Mouse (Mus musculus): Measurements from ENCODE around the gene Cfap43. TPM values are rescaled to one million over a fixed set of nuclear protein-coding genes. Genes with fewer than 3 reads are reported as not detected.
"Not testable (repeated sequence)": the region's sequence is repeated elsewhere in the genome, so short reads cannot be mapped to it uniquely, and the experiment has no call there.

Cfap43 gene
- polyA plus RNA-seq, 1 experiment from 2014 or later = not detected

DNA sequence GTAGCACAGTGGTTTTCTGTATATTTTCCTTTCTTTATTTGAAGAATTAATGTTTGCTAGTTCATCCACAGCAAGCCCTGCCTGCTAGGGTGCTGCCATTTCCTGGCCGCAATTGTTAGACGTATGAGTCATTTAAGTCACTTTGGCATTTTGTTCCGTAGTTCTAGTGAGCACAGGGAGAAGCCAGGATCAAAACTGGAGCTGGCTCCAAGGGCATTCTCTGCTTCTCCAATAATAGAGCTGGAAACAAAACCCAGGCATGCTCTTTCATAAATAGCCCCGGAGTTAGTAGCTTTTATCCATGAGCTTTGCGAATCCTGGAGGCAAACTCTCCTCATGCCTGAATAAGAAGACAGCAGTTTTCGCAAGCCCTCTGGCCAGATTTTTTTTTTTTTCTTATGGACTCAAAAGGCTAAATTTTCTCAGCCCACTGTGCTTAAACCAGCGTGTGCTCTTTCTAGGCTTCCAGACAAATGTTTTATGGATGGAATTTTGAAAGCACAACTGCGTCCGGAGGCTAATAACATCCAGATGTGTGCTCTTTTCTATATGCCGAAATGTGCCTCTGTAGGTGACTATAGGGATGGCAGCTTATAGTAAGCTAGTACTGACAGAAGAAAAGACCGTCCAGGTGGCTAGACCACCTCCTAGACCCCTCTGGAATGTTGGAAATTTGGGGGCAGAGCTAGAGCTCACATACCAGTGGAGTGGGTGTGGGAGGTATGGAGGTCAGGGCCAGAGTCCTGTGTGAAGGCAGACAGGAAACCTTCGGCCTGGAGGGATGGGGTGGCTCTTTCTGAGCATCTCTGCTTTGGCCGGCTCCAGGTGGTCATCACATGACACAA is 64.9 kb downstream of the Cfap43 start:
- H3K27ac ChIP-seq (ENCODE audit: low read length) = no peak overlapping the region
- H3K9ac ChIP-seq (ENCODE audit: low read depth, low read length) = peak overlapping the region; percentile 65; the same call in 1 of the 2 replicates
- 32% methylated on average over 13 of the region's 13 CpGs for WGBS (ENCODE audit: insufficient replicate concordance)

DNA sequence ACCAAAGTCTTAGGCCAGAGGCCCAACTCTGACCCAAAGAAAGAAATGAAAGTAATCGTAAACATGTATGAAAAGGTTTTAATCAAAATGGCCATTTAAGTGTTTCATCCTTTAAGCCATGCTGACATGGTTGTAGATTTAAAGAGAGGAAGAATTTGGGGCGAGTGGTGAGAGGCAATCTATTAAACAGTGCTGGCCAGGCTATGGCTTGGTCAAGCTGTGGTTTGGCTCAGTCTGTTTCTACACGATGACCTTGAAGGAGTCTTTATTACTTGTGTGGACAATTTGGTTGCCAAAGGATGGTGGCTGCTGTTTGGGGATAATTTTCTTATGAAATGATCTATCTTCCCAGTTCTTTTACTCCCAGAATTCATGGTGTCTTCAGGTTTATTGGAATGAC is 66.0 kb downstream of the Cfap43 start:
- ATAC-seq (ENCODE audit: low read depth) = no peak
- H3K9ac ChIP-seq (ENCODE audit: low read depth, low read length) = no peak overlapping the region
- WGBS (ENCODE audit: insufficient replicate concordance) = 66% methylated on average over 3 of the region's 3 CpGs
- no peaks in the 10 kb centered on the region for H3K9me3 ChIP-seq (replicated peaks; ENCODE audit: control insufficient read depth, low read length)
- peaks cover 6% of the 10 kb centered on the region; the same call in 1 of the 2 replicates for H3K27me3 ChIP-seq (ENCODE audit: control insufficient read depth, insufficient read depth, low read depth, low read length)
- no peak overlapping the region for H3K4me2 ChIP-seq (ENCODE audit: low read depth, low read length)
- no peak overlapping the region for H3K27ac ChIP-seq (ENCODE audit: low read length)
- H3K36me3 ChIP-seq (ENCODE audit: control insufficient read depth, insufficient read depth) = no peaks in the 10 kb centered on the region
- H3K4me3 ChIP-seq (ENCODE audit: low read depth, low read length) = no peak overlapping the region
- H3K4me1 ChIP-seq (ENCODE audit: control insufficient read depth, low read depth, low read length) = peaks cover 12% of the 10 kb centered on the region

More for the DNA sequence above, 64.9 kb downstream of the Cfap43 start:
- peak overlapping the region; percentile 94 for H3K4me2 ChIP-seq (ENCODE audit: low read depth, low read length)
- peak overlapping the region; percentile 69 for H3K4me3 ChIP-seq (ENCODE audit: low read depth, low read length)
- H3K27me3 ChIP-seq (ENCODE audit: control insufficient read depth, insufficient read depth, low read depth, low read length) = peaks cover 6% of the 10 kb centered on the region; the same call in 1 of the 2 replicates
- H3K4me1 ChIP-seq (ENCODE audit: control insufficient read depth, low read depth, low read length) = peaks cover 12% of the 10 kb centered on the region
- H3K36me3 ChIP-seq (ENCODE audit: control insufficient read depth, insufficient read depth) = peaks cover under 1% of the 10 kb centered on the region; the same call in 1 of the 2 replicates
- H3K9me3 ChIP-seq (replicated peaks; ENCODE audit: control insufficient read depth, low read length) = no peaks in the 10 kb centered on the region
- peak; percentile 39 for ATAC-seq (ENCODE audit: low read depth)

DNA sequence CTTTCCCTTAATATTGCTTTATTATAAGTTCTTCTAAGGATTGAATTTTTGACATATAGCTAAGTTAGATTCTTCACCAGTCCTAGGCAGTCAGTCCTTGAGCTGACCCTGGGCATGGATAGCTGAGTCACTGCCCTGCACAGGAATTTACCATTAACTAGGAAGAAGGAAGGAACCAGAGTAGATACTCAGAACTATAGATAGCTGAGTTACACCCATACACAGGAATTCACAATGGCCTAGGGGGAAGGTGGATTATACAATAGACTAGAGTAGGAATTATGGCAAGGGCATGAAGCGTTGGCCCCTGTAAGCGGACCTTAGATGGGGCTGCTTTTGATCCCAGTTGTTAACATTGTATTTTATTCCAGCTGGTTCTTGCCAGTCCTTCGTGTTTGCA is 67.0 kb downstream of the Cfap43 start:
- not testable (repeated sequence) for H3K4me2 ChIP-seq (ENCODE audit: low read depth, low read length); H3K4me3 ChIP-seq (ENCODE audit: low read depth, low read length); H3K36me3 ChIP-seq (ENCODE audit: control insufficient read depth, insufficient read depth); H3K9ac ChIP-seq (ENCODE audit: low read depth, low read length); ATAC-seq (ENCODE audit: low read depth); H3K27ac ChIP-seq (ENCODE audit: low read length); H3K27me3 ChIP-seq (ENCODE audit: control insufficient read depth, insufficient read depth, low read depth, low read length); H3K9me3 ChIP-seq (replicated peaks; ENCODE audit: control insufficient read depth, low read length)
- H3K4me1 ChIP-seq (ENCODE audit: control insufficient read depth, low read depth, low read length) = peaks cover 12% of the 10 kb centered on the region
- 61% methylated on average over 3 of the region's 3 CpGs for WGBS (ENCODE audit: insufficient replicate concordance)

DNA sequence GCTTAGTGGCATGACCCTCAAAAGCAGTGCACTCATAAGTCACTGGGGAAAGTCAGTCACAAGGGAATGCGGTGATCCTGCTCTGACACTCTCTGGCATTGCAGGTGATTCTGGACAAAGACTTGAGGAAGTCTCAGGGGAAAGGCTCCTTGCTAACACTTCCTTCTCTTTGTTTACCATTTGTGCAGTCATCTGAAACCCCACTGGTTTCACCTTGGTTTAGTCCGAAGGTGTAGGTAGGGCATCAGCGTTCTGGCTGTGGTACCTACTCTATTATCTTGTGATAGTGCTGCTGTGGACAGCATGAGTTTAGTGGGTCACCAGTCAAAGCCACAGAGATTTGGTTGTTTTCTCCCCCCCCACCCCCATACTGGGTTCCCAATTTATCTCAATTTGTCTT is 69.4 kb downstream of the Cfap43 start:
- Histone ChIP-seq H3K9me3 (replicated peaks; ENCODE audit: control insufficient read depth, low read length) (no peaks in the 10 kb centered on the region), H3K9ac (ENCODE audit: low read depth, low read length) (no peak overlapping the region), H3K4me3 (ENCODE audit: low read depth, low read length) (no peak overlapping the region), H3K27me3 (ENCODE audit: control insufficient read depth, insufficient read depth, low read depth, low read length) (peaks cover 6% of the 10 kb centered on the region; the same call in 1 of the 2 replicates), H3K27ac (ENCODE audit: low read length) (no peak overlapping the region), H3K4me2 (ENCODE audit: low read depth, low read length) (no peak overlapping the region), H3K36me3 (ENCODE audit: control insufficient read depth, insufficient read depth) (no peaks in the 10 kb centered on the region), H3K4me1 (ENCODE audit: control insufficient read depth, low read depth, low read length) (peaks cover 6% of the 10 kb centered on the region)
- ATAC-seq (ENCODE audit: low read depth) = no peak
- WGBS (ENCODE audit: insufficient replicate concordance) = 72% methylated on average over 3 of the region's 3 CpGs

DNA sequence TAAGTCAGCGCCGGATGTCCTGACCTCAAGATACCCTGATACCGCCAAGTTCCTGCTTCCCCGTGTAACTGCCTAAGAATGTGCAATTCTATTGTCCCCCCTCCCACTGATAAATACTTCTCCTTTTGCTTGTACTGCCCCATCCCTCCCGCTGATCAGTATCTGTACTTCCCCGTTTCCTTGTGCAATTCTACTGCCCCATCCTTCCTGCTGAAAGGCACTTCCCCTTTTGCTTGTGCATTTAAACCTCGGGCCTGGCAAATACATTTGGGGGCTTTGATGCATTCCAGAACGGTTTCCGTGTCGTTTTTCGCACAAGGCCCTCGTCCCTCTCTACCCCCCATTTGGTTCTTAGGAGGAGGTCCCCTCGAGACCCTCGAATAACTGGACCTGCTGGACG is 77.9 kb downstream of the Cfap43 start:
- H3K4me1 ChIP-seq (ENCODE audit: control insufficient read depth, low read depth, low read length); H3K9me3 ChIP-seq (replicated peaks; ENCODE audit: control insufficient read depth, low read length); H3K4me3 ChIP-seq (ENCODE audit: low read depth, low read length); H3K27ac ChIP-seq (ENCODE audit: low read length); H3K36me3 ChIP-seq (ENCODE audit: control insufficient read depth, insufficient read depth); ATAC-seq (ENCODE audit: low read depth); H3K9ac ChIP-seq (ENCODE audit: low read depth, low read length); H3K4me2 ChIP-seq (ENCODE audit: low read depth, low read length): not testable (repeated sequence)
- WGBS (ENCODE audit: insufficient replicate concordance) = 44% methylated on average over 13 of the region's 15 CpGs
- H3K27me3 ChIP-seq (ENCODE audit: control insufficient read depth, insufficient read depth, low read depth, low read length) = peaks cover 15% of the 10 kb centered on the region

DNA sequence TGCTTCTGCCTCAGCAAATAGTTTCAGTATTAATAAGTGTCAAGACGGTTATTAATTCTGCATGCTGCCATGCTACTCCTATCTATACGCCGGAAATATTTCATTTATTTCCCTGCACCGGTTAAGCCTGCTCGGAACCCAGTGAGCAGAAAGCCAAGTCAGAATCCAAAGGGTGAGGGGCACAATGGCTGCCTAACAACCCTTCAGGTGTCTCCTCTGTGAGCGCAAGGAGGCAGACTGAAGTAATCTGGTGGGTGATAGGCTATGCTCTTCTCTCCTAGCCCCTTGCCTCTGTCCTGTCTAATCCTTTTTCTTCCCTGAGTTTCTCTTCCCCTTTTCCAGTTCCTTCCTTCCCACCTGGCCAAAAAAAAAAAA is 81.6 kb downstream of the Cfap43 start:
- Histone ChIP-seq H3K27me3 (ENCODE audit: control insufficient read depth, insufficient read depth, low read depth, low read length) (peaks cover 15% of the 10 kb centered on the region), H3K4me3 (ENCODE audit: low read depth, low read length) (peak overlapping the region; percentile 35), H3K4me1 (ENCODE audit: control insufficient read depth, low read depth, low read length) (no peaks in the 10 kb centered on the region; the same call in 1 of the 2 replicates), H3K4me2 (ENCODE audit: low read depth, low read length) (peak overlapping the region; percentile 56), H3K27ac (ENCODE audit: low read length) (no peak overlapping the region), H3K9ac (ENCODE audit: low read depth, low read length) (no peak overlapping the region), H3K36me3 (ENCODE audit: control insufficient read depth, insufficient read depth) (no peaks in the 10 kb centered on the region), H3K9me3 (replicated peaks; ENCODE audit: control insufficient read depth, low read length) (no peaks in the 10 kb centered on the region)
- WGBS (ENCODE audit: insufficient replicate concordance) = under 1% methylated on average over 6 of the region's 6 CpGs
- no peak for ATAC-seq (ENCODE audit: low read depth)

DNA sequence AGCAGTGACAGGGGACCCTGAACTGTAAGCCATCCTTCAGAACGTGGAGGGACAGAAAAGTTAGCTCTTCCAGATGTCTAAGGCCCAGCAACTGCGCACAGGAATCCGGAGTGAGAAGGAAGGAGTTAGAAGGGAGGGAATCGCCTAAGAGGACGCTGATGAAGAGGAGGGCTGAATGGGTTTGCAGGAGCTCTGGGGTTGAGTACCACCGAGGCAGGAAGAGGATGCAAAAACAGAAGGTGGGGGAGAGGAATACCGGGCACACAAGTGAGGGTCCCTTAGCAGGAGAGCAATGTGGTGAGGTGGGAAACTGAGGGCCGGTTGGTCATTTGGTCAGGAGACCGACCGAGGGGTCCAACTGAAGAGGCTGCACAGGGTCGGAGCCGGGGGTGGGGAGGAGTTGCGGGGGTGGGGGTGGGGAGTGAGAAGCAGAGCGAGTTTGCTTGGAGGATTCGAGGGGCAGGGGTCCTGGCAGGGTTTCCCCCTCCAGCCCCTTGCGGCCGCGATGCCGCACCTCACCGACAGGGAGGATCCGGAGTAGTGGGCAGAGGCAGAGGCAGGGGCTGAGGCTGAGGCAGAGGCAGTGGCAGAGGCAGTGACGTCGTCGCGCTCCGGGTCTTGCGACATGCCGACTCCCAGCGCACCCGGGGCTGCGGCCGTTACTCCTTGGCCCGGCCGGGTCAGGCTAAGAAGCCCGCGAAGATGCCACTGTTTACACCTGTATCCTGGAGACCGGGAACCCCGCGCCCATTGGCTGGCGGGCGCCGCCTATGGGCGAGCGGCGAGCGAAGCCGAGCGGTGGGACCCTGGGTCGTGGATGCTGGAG is 82.2 kb downstream of the Cfap43 start:
- 3% methylated on average over 49 of the region's 49 CpGs for WGBS (ENCODE audit: insufficient replicate concordance)
- Histone ChIP-seq H3K36me3 (ENCODE audit: control insufficient read depth, insufficient read depth) (no peaks in the 10 kb centered on the region), H3K9ac (ENCODE audit: low read depth, low read length) (no peak overlapping the region), H3K27ac (ENCODE audit: low read length) (no peak overlapping the region), H3K4me2 (ENCODE audit: low read depth, low read length) (peak overlapping the region; percentile 56), H3K4me3 (ENCODE audit: low read depth, low read length) (peak overlapping the region; percentile 35), H3K4me1 (ENCODE audit: control insufficient read depth, low read depth, low read length) (no peaks in the 10 kb centered on the region; the same call in 1 of the 2 replicates), H3K27me3 (ENCODE audit: control insufficient read depth, insufficient read depth, low read depth, low read length) (peaks cover 15% of the 10 kb centered on the region), H3K9me3 (replicated peaks; ENCODE audit: control insufficient read depth, low read length) (no peaks in the 10 kb centered on the region)
- peak; percentile 21; the same call in 1 of the 2 replicates for ATAC-seq (ENCODE audit: low read depth)

DNA sequence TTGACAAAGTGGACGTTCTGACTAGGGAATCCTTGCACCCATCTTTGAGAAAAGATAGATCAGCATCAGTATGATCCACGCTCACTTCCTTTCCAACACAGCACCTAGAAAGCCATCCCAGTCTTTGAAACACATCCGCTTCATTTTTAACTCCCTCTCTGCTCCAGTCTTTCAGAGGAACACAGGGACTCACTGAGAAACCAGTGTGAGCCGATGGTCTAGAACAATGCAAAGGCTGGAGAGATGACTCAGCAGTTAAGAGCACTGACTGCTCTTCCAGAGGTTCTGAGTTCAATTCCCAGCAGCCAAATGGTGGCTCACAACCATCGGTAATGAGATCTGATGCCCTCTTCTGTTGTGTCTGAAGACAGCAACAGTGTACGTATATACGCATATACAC is 83.3 kb downstream of the Cfap43 start:
- Histone ChIP-seq H3K27me3 (ENCODE audit: control insufficient read depth, insufficient read depth, low read depth, low read length) (peaks cover 15% of the 10 kb centered on the region), H3K9me3 (replicated peaks; ENCODE audit: control insufficient read depth, low read length) (no peaks in the 10 kb centered on the region), H3K27ac (ENCODE audit: low read length) (no peak overlapping the region), H3K9ac (ENCODE audit: low read depth, low read length) (no peak overlapping the region), H3K4me2 (ENCODE audit: low read depth, low read length) (no peak overlapping the region), H3K4me3 (ENCODE audit: low read depth, low read length) (no peak overlapping the region), H3K4me1 (ENCODE audit: control insufficient read depth, low read depth, low read length) (no peaks in the 10 kb centered on the region; the same call in 1 of the 2 replicates), H3K36me3 (ENCODE audit: control insufficient read depth, insufficient read depth) (no peaks in the 10 kb centered on the region)
- ATAC-seq (ENCODE audit: low read depth) = no peak
- 59% methylated on average over 7 of the region's 7 CpGs for WGBS (ENCODE audit: insufficient replicate concordance)

Measured in liver, embryonic 16.5 days (tissue).